Mouse (Mus musculus) mammary gland, adult 2 months (tissue): ENCODE results near the gene Fam216a. TPM values are rescaled to one million over a fixed set of nuclear protein-coding genes. Genes with fewer than 3 reads are reported as not detected.

Source experiments
- polyA plus RNA-seq: library from polyadenylated mRNA; depleted of rRNA; stranded (reverse); fragments of >200 nt; gene quantifications from 2 replicates; pipeline ENCODE4 v1.2.3, GENCODE M21; 2012; ENCODE audit warnings: low replicate concordance; rRNA removed

The Fam216a gene
- 17.4 and 21.1 TPM in 2 replicates for polyA plus RNA-seq

DNA sequence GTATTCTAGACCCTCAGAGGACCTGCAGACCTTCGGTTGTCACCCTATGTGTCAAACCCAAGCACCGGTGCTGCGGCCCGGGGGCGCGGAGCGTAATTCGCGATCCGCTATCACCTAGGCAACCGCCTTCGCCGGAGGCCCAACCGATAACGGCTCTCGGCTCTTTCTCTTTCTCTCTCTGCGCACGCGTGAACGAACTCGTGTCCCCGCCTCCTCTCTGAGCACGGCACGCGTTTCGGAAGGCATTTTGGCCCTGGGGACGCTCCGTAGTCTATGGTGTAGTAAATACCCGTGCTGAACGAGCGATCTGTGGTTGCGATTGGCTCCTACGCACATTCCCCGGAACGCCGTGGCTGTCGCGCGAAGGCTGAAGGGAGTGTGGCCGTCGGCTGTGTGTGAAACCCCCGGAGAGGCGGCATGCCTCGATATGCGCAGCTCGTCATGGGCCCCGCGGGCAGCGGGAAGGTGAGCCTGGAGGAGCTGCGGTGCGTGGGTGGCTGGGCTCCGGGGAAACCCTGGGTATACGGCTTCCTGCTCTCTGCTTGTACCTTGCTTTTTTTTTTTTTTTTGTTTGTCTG, at the start of gene Fam216a:
TSS of gene Fam216a (minus strand) at position 173 of the 578 bp plus-strand sequence.

DNA sequence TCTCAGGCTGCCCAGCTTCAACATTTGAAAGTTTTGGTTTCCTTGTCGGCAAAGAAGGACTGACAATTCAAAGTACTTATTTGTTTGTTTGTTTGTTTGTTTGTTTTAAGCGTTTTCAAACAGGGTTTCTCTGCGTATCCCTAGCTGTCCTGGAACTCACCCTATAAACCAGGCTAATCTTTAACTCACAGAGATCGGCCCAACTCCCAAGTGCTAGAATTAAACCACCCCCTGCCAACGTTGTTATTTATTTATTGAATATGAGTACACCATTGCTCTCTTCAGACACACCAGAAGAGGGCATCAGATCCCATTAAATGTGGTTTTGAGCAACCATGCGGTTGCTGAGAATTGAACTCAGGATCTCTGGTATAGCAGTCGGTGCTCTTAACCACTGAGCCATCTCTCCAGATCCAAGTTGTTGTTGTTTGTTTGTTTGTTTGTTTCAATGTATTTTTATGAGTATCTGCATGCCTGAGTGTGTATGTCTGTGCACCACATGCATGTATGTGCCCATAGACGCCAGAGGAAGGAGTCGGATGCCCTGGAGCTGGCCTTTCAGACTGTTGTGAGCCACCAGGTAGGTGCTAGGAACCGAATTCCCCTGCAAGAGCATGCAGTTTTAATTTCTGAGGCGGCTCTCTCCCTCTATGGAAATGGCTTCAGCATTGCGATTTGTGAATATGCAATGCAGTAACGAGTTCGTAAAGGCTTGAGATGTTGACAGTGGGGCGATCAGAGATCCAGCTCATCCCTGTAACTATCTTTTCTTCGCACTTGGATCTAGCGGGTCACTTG, 49.3 kb upstream of the Fam216a start, which contains the start of gene Anapc7:
TSS of gene Anapc7 (plus strand) at position 423 of the 798 bp plus-strand sequence.

DNA sequence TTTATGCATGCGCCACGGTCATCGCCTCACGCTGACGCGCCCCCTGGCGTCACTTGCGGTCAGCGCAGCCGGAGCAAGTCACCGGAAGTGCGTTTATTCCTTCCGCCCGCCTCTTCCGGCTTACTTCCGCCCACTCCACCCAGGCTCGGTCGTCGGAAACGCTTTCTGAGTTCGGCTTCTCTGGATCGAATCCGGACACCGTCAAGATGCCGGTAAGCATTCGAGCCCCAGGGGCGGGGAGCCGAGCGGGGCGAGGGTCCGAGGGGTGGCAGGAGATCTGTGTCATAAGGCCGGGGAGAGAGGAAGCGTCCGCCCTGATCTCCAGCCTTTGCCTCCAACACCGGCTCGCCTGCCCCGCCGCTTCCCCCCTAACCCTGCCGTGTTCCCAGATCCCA, 19.6 kb upstream of the Fam216a start, which contains the start of gene Arpc3:
TSS of gene Arpc3 (plus strand) at position 93 of the 395 bp plus-strand sequence.

DNA sequence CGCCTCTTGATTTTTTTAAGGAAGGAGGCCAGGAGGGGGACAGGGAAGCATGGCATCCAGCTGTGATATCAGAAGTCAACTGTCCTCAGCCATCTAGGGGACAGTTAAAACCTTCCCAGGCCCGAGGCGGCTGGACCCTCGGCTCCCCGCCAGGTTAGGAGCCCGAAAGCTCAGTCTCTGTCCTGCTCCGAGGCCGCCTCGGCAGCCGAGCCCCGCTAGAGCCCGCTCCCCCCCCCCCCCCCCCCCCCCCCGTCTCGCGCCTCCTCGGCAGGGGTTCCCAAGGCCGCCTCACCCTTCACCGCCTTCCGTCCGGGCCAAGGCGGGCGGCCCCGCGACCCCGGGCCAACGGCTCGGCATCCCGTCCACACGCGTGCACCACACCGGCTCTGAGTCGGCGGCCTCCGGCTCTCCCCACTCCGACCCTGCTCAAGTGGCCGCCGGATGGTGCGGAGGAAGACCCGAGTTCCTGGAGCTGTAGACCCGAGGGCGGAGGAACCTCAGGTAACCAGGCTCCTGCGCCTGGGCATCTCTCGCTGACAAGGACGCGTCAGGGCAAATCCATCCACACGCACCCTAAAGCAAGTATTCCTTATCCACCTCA, 473 bp downstream of the Fam216a start, which contains the start of gene Gpn3:
TSS of gene Gpn3 (plus strand) at position 286 of the 601 bp plus-strand sequence.

DNA sequence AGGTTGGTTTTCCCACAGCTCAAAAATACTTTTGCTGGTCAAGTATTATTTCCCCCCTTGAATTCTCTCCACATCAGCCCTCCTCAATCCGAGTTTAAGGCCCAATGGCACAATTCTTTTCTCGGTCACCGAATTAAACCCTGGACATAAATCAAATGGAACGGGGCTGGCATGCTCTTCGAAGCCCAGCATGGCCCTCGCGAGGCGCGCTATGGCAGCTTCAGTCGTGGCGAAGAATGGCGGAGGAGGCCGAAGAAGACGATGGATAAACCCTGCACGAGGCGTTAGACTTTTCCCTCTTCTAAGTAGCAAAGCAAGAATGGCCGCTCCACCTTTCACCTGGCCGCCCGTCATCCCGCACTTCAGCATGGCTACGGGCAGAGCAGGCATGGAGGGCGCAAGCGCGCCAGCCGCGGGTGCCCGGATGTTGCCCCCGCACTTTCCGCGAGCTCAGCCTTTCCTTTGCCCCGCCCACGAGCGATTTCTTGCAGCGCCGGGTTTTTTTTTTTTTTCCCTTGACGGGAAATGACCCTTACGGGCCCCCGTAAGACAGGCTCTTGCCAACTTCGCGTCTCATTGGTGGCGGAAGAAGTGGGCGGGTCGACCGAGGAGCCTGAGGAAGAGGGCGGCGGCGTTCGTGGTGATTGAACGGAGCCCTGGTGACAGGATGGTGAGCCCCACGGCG, 18.2 kb downstream of the Fam216a start, which contains the start of the genes Rad9b and Vps29:
TSS of gene Rad9b (minus strand) at position 427 of the 685 bp plus-strand sequence.
TSS of gene Vps29 (plus strand) at position 563 of the 685 bp plus-strand sequence.

Other genes starting within 250 kb of the Fam216a start
- 0.10 TPM in 1 of 2 replicates, not detected in the other for gene Ccdc63, start 231.5 kb downstream of the Fam216a start, polyA plus RNA-seq
- 70.2 and 75.3 TPM in 2 replicates for gene Ppp1cc, start 214.1 kb downstream of the Fam216a start, polyA plus RNA-seq
- gene Hvcn1, start 165.6 kb downstream of the Fam216a start, polyA plus RNA-seq, result 76.5 and 101 TPM in 2 replicates
- gene Tctn1, start 107.9 kb downstream of the Fam216a start, polyA plus RNA-seq, result 28.1 and 30.6 TPM in 2 replicates
- gene Pptc7, start 88.0 kb downstream of the Fam216a start, polyA plus RNA-seq, result 27.0 and 34.2 TPM in 2 replicates
- 4.3 and 9.5 TPM in 2 replicates for gene Rad9b, start 18.1 kb downstream of the Fam216a start, polyA plus RNA-seq
- gene Vps29, start 18.0 kb downstream of the Fam216a start, polyA plus RNA-seq, result 31.2 and 61.1 TPM in 2 replicates
- gene Gpn3, start 488 bp downstream of the Fam216a start, polyA plus RNA-seq, result 27.6 and 62.0 TPM in 2 replicates
- 98.2 and 102 TPM in 2 replicates for gene Arpc3, start 19.5 kb upstream of the Fam216a start, polyA plus RNA-seq
- 24.2 and 24.7 TPM in 2 replicates for gene Anapc7, start 49.3 kb upstream of the Fam216a start, polyA plus RNA-seq
- gene Atp2a2, start 129.9 kb upstream of the Fam216a start, polyA plus RNA-seq, result 48.5 and 50.7 TPM in 2 replicates
- gene Ift81, start 242.2 kb upstream of the Fam216a start, polyA plus RNA-seq, result 1.3 and 3.3 TPM in 2 replicates